In genomic region chr1:166282597-166283210, GRCm38 (mm10) we compare ENCODE assay signal across 9 mouse cellular contexts. TPM values are rescaled to one million over a fixed set of nuclear protein-coding genes. Genes with fewer than 3 reads are reported as not detected.
DNase-seq lines count a peak whose midpoint lies in the region; TF ChIP-seq lines count a peak whose summit lies in the region.
"Had no signal": no experiment of that assay in that cellular context is flagged by ENCODE, and none has a peak within 500 bp of the region (broad histone marks: within the 10 kb centered on the region; RNA-seq: fewer than 3 reads in every experiment).

No protein-coding gene starts in this region.

- TF ChIP-seq CTCF in layer of hippocampus, adult 2 months (conservative IDR thresholded peaks at IDR 0.05), result no peak

- intact Hi-C loops in gastrocnemius, postnatal 14 days (cut with DNase I; ENCODE audit: low total_unique reads), result no loop called here

- DNase-seq in gastrocnemius, postnatal 14 days, result peak; percentile 15
- no peak for DNase-seq in gastrocnemius, adult 18-20 months (ENCODE audit: low spot score)
- DNase-seq in embryo, embryonic 10 days (ENCODE audit: low spot score), result peak; percentile 98
- peak; percentile 48 for DNase-seq in heart, postnatal 4 days
- DNase-seq in layer of hippocampus, adult 2 months (ENCODE audit: low spot score in 2 of 2), result peak; percentile 70 to 84
- DNase-seq in lung, postnatal 36 days, result peak; percentile 27
- peak; percentile 90 to 93 for DNase-seq in right cerebral cortex, postnatal 10 days (ENCODE audit: low spot score in 2 of 2)
- DNase-seq in urinary bladder, postnatal 10 days (ENCODE audit: low spot score), result no peak

- H3K4me3 ChIP-seq in layer of hippocampus, adult 2 months, result peak overlapping the region; percentile 26; the same call in 1 of the 2 replicates

- H3K27ac ChIP-seq in layer of hippocampus, adult 2 months, result peak overlapping the region; percentile 87

RNA-seq across cellular contexts. Expression of gene Ildr2, which starts 28.8 kb away (rescaled TPM):
- 1 to 10 TPM; 2.1 to 2.5 TPM for total RNA-seq in gastrocnemius, postnatal 14 days (2021)
- 1 to 10 TPM; 1.3 to 1.8 TPM for total RNA-seq in gastrocnemius, adult 18-20 months (2021)
- total RNA-seq in heart, postnatal 4 days (2021), result 1 to 10 TPM; 6.0 to 7.0 TPM
- total RNA-seq in layer of hippocampus, adult 2 months (2021), result 10 to 100 TPM; 71.5 to 73.6 TPM
- total RNA-seq: CH12.LX had no signal

RNA-seq across cellular contexts. Expression of gene Mael, which starts 44.2 kb away (rescaled TPM):
- total RNA-seq in gastrocnemius, postnatal 14 days (2021), result not detected
- total RNA-seq in gastrocnemius, adult 18-20 months (2021), result not detected
- not detected for total RNA-seq in heart, postnatal 4 days (2021)
- not detected for total RNA-seq in layer of hippocampus, adult 2 months (2021)
- total RNA-seq: CH12.LX had no signal

Comparison
In these comparisons a context has a peak if more than half of its experiments do, and no peak if none do; other contexts are left out.
1. DNase-seq: peak in gastrocnemius, postnatal 14 days (single experiment), embryo, embryonic 10 days (single experiment), heart, postnatal 4 days (single experiment), layer of hippocampus, adult 2 months (2 of 2), lung, postnatal 36 days (single experiment) and right cerebral cortex, postnatal 10 days (2 of 2); none in gastrocnemius, adult 18-20 months (single experiment) and urinary bladder, postnatal 10 days (single experiment).
2. RNA of gene Ildr2, which starts 28.8 kb away (total RNA-seq): 71.5 to 73.6 TPM in layer of hippocampus, adult 2 months; 6.0 to 7.0 TPM in heart, postnatal 4 days, 2.1 to 2.5 TPM in gastrocnemius, postnatal 14 days and 1.3 to 1.8 TPM in gastrocnemius, adult 18-20 months; every median in the first group is over 4 times any median in the second.